13 mouse cellular contexts compared by ENCODE assay signal in genomic region chr7:46283681-46284080, GRCm38 (mm10). TPM values are rescaled to one million over a fixed set of nuclear protein-coding genes. Genes with fewer than 3 reads are reported as not detected.
DNase-seq lines count a peak whose midpoint lies in the region; ATAC-seq and TF ChIP-seq lines count a peak whose summit lies in the region.
"Had no signal": no experiment of that assay in that cellular context is flagged by ENCODE, and none has a peak within 500 bp of the region (broad histone marks: within the 10 kb centered on the region; RNA-seq: fewer than 3 reads in every experiment).

No protein-coding gene starts in this region.

- no peaks in the 10 kb centered on the region for H3K36me3 ChIP-seq in forebrain, embryonic 11.5 days (ENCODE audit: control insufficient read depth, insufficient read depth, low read length)
- H3K36me3 ChIP-seq in forebrain, postnatal 0 days (ENCODE audit: insufficient read depth): no peaks in the 10 kb centered on the region
- no peaks in the 10 kb centered on the region for H3K36me3 ChIP-seq in hindbrain, embryonic 16.5 days (ENCODE audit: control insufficient read depth, insufficient read depth, low read length)
- H3K36me3 ChIP-seq in hindbrain, embryonic 14.5 days (replicated peaks; ENCODE audit: control insufficient read depth, insufficient read depth): no peaks in the 10 kb centered on the region
- H3K36me3 ChIP-seq: limb, embryonic 15.5 days; stomach, embryonic 15.5 days had no signal

- H3K9ac ChIP-seq in forebrain, embryonic 11.5 days (ENCODE audit: low read length): no peak overlapping the region
- H3K9ac ChIP-seq in forebrain, postnatal 0 days: no peak overlapping the region
- H3K9ac ChIP-seq in hindbrain, embryonic 16.5 days (ENCODE audit: low read depth, low read length): no peak overlapping the region
- H3K9ac ChIP-seq in hindbrain, embryonic 14.5 days: no peak overlapping the region
- H3K9ac ChIP-seq: limb, embryonic 15.5 days; stomach, embryonic 15.5 days had no signal

- H3K27me3 ChIP-seq in forebrain, embryonic 11.5 days (ENCODE audit: control insufficient read depth, insufficient read depth, low read length): no peaks in the 10 kb centered on the region
- no peaks in the 10 kb centered on the region for H3K27me3 ChIP-seq in forebrain, postnatal 0 days (ENCODE audit: insufficient read depth, low read length)
- no peaks in the 10 kb centered on the region for H3K27me3 ChIP-seq in hindbrain, embryonic 16.5 days (replicated peaks; ENCODE audit: control insufficient read depth, insufficient read depth, low read length)
- H3K27me3 ChIP-seq in hindbrain, embryonic 14.5 days (ENCODE audit: control insufficient read depth, insufficient read depth, low read length): no peaks in the 10 kb centered on the region
- H3K27me3 ChIP-seq: stomach, embryonic 15.5 days had no signal

- no peak overlapping the region for H3K4me3 ChIP-seq in forebrain, embryonic 11.5 days (ENCODE audit: low read depth, low read length)
- H3K4me3 ChIP-seq in forebrain, postnatal 0 days (ENCODE audit: low read depth, low read length): no peak overlapping the region
- H3K4me3 ChIP-seq in hindbrain, embryonic 16.5 days (ENCODE audit: low read length): no peak overlapping the region
- no peak overlapping the region for H3K4me3 ChIP-seq in hindbrain, embryonic 14.5 days (replicated peaks; ENCODE audit: low read length)
- H3K4me3 ChIP-seq: erythroblast, embryonic 14.5 days; limb, embryonic 15.5 days; stomach, embryonic 15.5 days had no signal

- no peak for ATAC-seq in forebrain, embryonic 11.5 days (replicated peaks; ENCODE audit: low FRiP score)
- ATAC-seq in forebrain, postnatal 0 days: no peak
- 0 out of 2 replicates have a peak, but pooled peaks have one; percentile 44 for ATAC-seq in hindbrain, embryonic 16.5 days
- ATAC-seq in hindbrain, embryonic 14.5 days (ENCODE audit: low FRiP score): no peak

- no peak overlapping the region for H3K27ac ChIP-seq in forebrain, embryonic 11.5 days (ENCODE audit: low read depth, low read length)
- no peak overlapping the region for H3K27ac ChIP-seq in forebrain, postnatal 0 days (ENCODE audit: low read depth, low read length)
- no peak overlapping the region for H3K27ac ChIP-seq in hindbrain, embryonic 16.5 days (ENCODE audit: low read depth, low read length)
- no peak overlapping the region for H3K27ac ChIP-seq in hindbrain, embryonic 14.5 days
- H3K27ac ChIP-seq: limb, embryonic 15.5 days; stomach, embryonic 15.5 days had no signal

- TF ChIP-seq CTCF in forebrain, postnatal 0 days (IDR thresholded peaks at IDR 0.05; ENCODE audit: low read depth): no peak

- H3K9me3 ChIP-seq in forebrain, embryonic 11.5 days (ENCODE audit: control insufficient read depth, low read length): no peaks in the 10 kb centered on the region
- H3K9me3 ChIP-seq in forebrain, postnatal 0 days (ENCODE audit: low read length): no peaks in the 10 kb centered on the region
- H3K9me3 ChIP-seq in hindbrain, embryonic 16.5 days (ENCODE audit: control insufficient read depth, low read length): no peaks in the 10 kb centered on the region
- H3K9me3 ChIP-seq in hindbrain, embryonic 14.5 days (ENCODE audit: control insufficient read depth, low read length): no peaks in the 10 kb centered on the region
- H3K9me3 ChIP-seq: limb, embryonic 15.5 days; stomach, embryonic 15.5 days had no signal

- no peaks in the 10 kb centered on the region for H3K4me1 ChIP-seq in forebrain, embryonic 11.5 days (replicated peaks; ENCODE audit: control insufficient read depth, insufficient read depth, low read length)
- no peaks in the 10 kb centered on the region for H3K4me1 ChIP-seq in forebrain, postnatal 0 days (ENCODE audit: insufficient read depth)
- H3K4me1 ChIP-seq in hindbrain, embryonic 16.5 days (ENCODE audit: control insufficient read depth, insufficient read depth, low read depth, low read length): peaks cover 2% of the 10 kb centered on the region
- no peaks in the 10 kb centered on the region for H3K4me1 ChIP-seq in hindbrain, embryonic 14.5 days (replicated peaks; ENCODE audit: control insufficient read depth, insufficient read depth, low read length)
- H3K4me1 ChIP-seq: limb, embryonic 15.5 days; stomach, embryonic 15.5 days had no signal

- peak; percentile 28 for DNase-seq in forebrain, embryonic 11.5 days (ENCODE audit: low spot score)
- no peak for DNase-seq in forebrain, postnatal 0 days
- DNase-seq in hindbrain, embryonic 14.5 days (ENCODE audit: low spot score): no peak
- peak; percentile 10 for DNase-seq in ovary, adult 18-20 months (ENCODE audit: low spot score)
- no peak for DNase-seq in ovary, postnatal 10 days (ENCODE audit: low spot score)
- DNase-seq in lung, postnatal 36 days: peak; percentile 40
- no peak for DNase-seq in layer of hippocampus, postnatal 14 days (ENCODE audit: low spot score in 2 of 2)
- DNase-seq: cerebellum, adult 9-11 months had no signal

- WGBS in forebrain, embryonic 11.5 days: 83% methylated on average over 10 of the region's 10 CpGs
- WGBS in forebrain, postnatal 0 days: 74% methylated on average over 10 of the region's 10 CpGs
- WGBS in hindbrain, embryonic 16.5 days: 70% methylated on average over 10 of the region's 10 CpGs
- WGBS in hindbrain, embryonic 14.5 days: 68% methylated on average over 10 of the region's 10 CpGs

- no peak overlapping the region for H3K4me2 ChIP-seq in forebrain, embryonic 11.5 days (ENCODE audit: low read depth, low read length, severe bottlenecking)
- H3K4me2 ChIP-seq in forebrain, postnatal 0 days (ENCODE audit: low read depth): no peak overlapping the region
- no peak overlapping the region for H3K4me2 ChIP-seq in hindbrain, embryonic 16.5 days (ENCODE audit: low read length)
- H3K4me2 ChIP-seq in hindbrain, embryonic 14.5 days (replicated peaks): no peak overlapping the region
- H3K4me2 ChIP-seq: limb, embryonic 15.5 days; stomach, embryonic 15.5 days had no signal

RNA-seq across cellular contexts. Expression of gene Otog, which starts 42.9 kb away (rescaled TPM):
- 0.11 and 0.16 TPM in 2 replicates for polyA plus RNA-seq in forebrain, embryonic 11.5 days (2014; fragmentation: Nextera tagmentation; extraction: Ambion mirVana)
- total RNA-seq in forebrain, postnatal 0 days (2014; rRNA removed): 0.08 TPM in 1 of 2 replicates, not detected in the other
- 0.02 and 0.03 TPM in 2 replicates for polyA plus RNA-seq in forebrain, postnatal 0 days (2015; fragmentation: Nextera tagmentation; extraction: Ambion mirVana)
- 0.03 and 0.06 TPM in 2 replicates for polyA plus RNA-seq in hindbrain, embryonic 16.5 days (2015; fragmentation: Nextera tagmentation; extraction: Ambion mirVana)
- polyA plus RNA-seq in hindbrain, embryonic 14.5 days (2014; fragmentation: Nextera tagmentation; extraction: Ambion mirVana): 0.11 and 0.13 TPM in 2 replicates
- total RNA-seq in layer of hippocampus, postnatal 14 days (2021): under 1 TPM; 0.10 to 0.12 TPM
- total RNA-seq: hematopoietic stem cell, adult 5-6 weeks had no signal
- polyA plus RNA-seq: erythroblast, embryonic 14.5 days had no signal

RNA-seq across cellular contexts. Expression of gene Ush1c, which starts 45.4 kb away (rescaled TPM):
- 3.1 and 4.7 TPM in 2 replicates for polyA plus RNA-seq in forebrain, embryonic 11.5 days (2014; fragmentation: Nextera tagmentation; extraction: Ambion mirVana)
- total RNA-seq in forebrain, postnatal 0 days (2014; rRNA removed): 0.31 and 1.6 TPM in 2 replicates
- 1.6 and 1.9 TPM in 2 replicates for polyA plus RNA-seq in forebrain, postnatal 0 days (2015; fragmentation: Nextera tagmentation; extraction: Ambion mirVana)
- 2.5 and 2.6 TPM in 2 replicates for polyA plus RNA-seq in hindbrain, embryonic 16.5 days (2015; fragmentation: Nextera tagmentation; extraction: Ambion mirVana)
- polyA plus RNA-seq in hindbrain, embryonic 14.5 days (2014; fragmentation: Nextera tagmentation; extraction: Ambion mirVana): 1.2 and 1.8 TPM in 2 replicates
- total RNA-seq in layer of hippocampus, postnatal 14 days (2021): not detected
- total RNA-seq: hematopoietic stem cell, adult 5-6 weeks had no signal
- polyA plus RNA-seq: erythroblast, embryonic 14.5 days had no signal

Comparison
In these comparisons a context has a peak if more than half of its experiments do, and no peak if none do; other contexts are left out.
1. DNase-seq: peak in forebrain, embryonic 11.5 days (single experiment), ovary, adult 18-20 months (single experiment) and lung, postnatal 36 days (single experiment); none in forebrain, postnatal 0 days (single experiment), hindbrain, embryonic 14.5 days (single experiment), ovary, postnatal 10 days (single experiment) and layer of hippocampus, postnatal 14 days (0 of 2).